Mouse (Mus musculus) forebrain, embryonic 13.5 days (tissue): Measurements from ENCODE around the gene Hcrtr1. TPM values are rescaled to one million over a fixed set of nuclear protein-coding genes. Genes with fewer than 3 reads are reported as not detected.

Experiments used
- ATAC-seq: fragments of 200-750 bp; cut with Nextera tagmentation; 2 replicates; pipeline ENCODE4 v1.8.0; 2017
- H3K27ac ChIP-seq: fragments of 300-500 bp; sonication (generic); 2 replicates; pipeline ENCODE4 v1.5.1; 2015; ENCODE audit warnings: inconsistent platforms, mild to moderate bottlenecking, moderate library complexity
- H3K27me3 ChIP-seq: fragments of 300-500 bp; sonication (generic); 2 replicates; pipeline ENCODE4 v1.6.1; 2015; ENCODE audit warnings: mild to moderate bottlenecking, inconsistent platforms
- H3K36me3 ChIP-seq: fragments of 300-500 bp; sonication (generic); 2 replicates; pipeline ENCODE4 v1.6.1; 2015; ENCODE audit warnings: mild to moderate bottlenecking, inconsistent platforms; ENCODE audit not compliant: poor library complexity, severe bottlenecking
- H3K4me1 ChIP-seq: fragments of 300-500 bp; sonication (generic); 2 replicates; pipeline ENCODE4 v1.6.1; 2015; ENCODE audit warnings: inconsistent platforms
- H3K4me2 ChIP-seq: fragments of 300-500 bp; sonication (generic); 2 replicates; pipeline ENCODE4 v1.6.1; 2015; ENCODE audit warnings: inconsistent platforms, mild to moderate bottlenecking, moderate library complexity
- H3K4me3 ChIP-seq: fragments of 300-500 bp; sonication (generic); 2 replicates; pipeline ENCODE4 v1.5.1; 2015; ENCODE audit warnings: mild to moderate bottlenecking, inconsistent platforms
- H3K9ac ChIP-seq: fragments of 300-500 bp; sonication (generic); 2 replicates; pipeline ENCODE4 v1.6.1; 2015; ENCODE audit warnings: mild to moderate bottlenecking, inconsistent platforms
- H3K9me3 ChIP-seq: fragments of 300-500 bp; sonication (generic); replicated peaks from 2 replicates; pipeline ENCODE4 v1.6.1; 2016; ENCODE audit warnings: inconsistent platforms
- WGBS: fragments of 180-500 bp; shearing (Covaris S2); methylation state at CpG from one replicate; pipeline ENCODE4 v1.1.7; 2015; 5-methylcytosine and 5-hydroxymethylcytosine counted together
- polyA plus RNA-seq: library from polyadenylated mRNA; unstranded; fragments of >200 nt; fragmentation: Nextera tagmentation; extraction: Ambion mirVana; gene quantifications from 2 replicates; pipeline ENCODE4 v1.2.1, GENCODE M21; 2015

Gene Hcrtr1
- polyA plus RNA-seq, 1 experiment from 2014 or later: not detected

DNA sequence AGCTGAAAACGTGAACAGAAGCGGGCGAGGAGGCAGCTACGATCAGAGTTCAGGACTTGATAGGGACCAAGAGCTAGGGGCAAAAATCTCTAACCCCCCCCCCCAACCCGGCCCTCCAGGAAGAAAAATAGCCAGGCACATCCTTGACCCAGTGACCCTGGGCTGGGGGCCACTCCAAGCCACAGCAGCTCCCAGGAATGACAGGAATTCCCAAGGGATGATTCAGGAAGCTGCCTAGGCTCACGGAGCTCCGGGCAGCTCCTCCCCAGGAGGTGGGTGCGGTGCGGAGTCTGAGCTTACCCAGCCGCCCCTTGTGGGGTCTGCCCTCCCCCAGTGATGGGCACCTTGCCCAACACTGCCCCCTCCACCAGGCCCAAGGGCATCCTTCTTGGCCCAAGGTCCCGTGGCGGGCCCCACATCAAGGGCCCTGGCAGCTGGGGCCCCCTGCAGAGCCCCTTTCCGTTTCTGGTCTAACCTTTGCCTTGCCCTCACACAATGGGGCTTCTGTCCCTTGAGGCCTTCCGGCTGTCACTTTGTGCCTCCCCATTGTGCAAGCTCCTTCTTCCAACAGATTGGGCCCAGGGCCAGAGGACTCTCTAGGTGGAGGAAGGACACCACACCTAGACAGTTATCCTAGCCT is 36.0 kb upstream of the Hcrtr1 start, which contains the start of gene Tinagl1:
Tinagl1 (minus strand) TSS at position 51 of the 640 bp plus-strand sequence.
- Histone ChIP-seq H3K9me3 (no peaks in the 10 kb centered on the region), H3K27ac (no peak within 1 kb of the TSS), H3K9ac (0 out of 2 replicates have a peak within 1 kb of the TSS, but pooled peaks have one; percentile 43), H3K27me3 (peaks cover 47% of the 10 kb centered on the region), H3K4me2 (peak within 1 kb of the TSS; percentile 36), H3K36me3 (no peaks in the 10 kb centered on the region), H3K4me3 (no peak within 1 kb of the TSS), H3K4me1 (peaks cover 16% of the 10 kb centered on the region)
- 1% methylated on average over 14 of the region's 14 CpGs for WGBS
- ATAC-seq: no peak

DNA sequence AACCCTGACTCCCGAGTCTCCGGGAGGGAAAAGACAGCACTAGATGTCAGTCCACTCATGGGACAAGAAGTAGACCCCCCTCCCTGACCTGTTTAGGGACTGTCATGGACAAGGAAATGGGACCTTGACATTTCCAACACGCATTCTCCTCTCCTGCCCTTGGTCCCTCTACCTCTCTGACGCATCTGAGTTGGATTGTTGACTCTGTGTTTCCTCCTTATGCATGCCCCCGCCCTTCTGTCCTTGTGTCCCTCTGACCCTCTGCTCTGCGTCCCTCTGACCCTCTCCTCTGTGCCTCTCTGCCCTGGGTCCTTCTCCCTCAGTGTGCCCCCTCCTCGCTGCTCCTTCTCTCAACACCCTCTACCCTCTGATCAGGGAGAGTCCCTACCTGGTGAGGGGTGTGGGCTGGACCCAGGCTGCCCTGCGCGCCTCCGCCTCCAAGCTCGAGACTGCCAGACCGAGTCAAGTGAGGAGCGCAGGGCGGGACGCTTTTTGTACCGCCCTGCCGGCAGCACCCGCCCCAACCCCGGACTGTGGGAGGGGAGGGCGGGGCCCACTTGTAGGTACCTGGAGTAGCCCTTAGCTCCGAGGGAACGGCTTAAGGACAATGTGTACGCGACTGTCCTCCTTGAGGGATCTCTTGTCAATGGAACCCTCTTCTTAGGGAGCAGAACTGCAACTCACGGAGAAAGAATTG is 35.3 kb upstream of the Hcrtr1 start:
- peaks cover 43% of the 10 kb centered on the region for H3K27me3 ChIP-seq
- no peak overlapping the region for H3K27ac ChIP-seq
- no peaks in the 10 kb centered on the region for H3K36me3 ChIP-seq
- no peaks in the 10 kb centered on the region for H3K9me3 ChIP-seq
- peaks cover 16% of the 10 kb centered on the region for H3K4me1 ChIP-seq
- H3K4me3 ChIP-seq: no peak overlapping the region
- WGBS: 5% methylated on average over 25 of the region's 25 CpGs
- H3K4me2 ChIP-seq: peak overlapping the region; percentile 36
- no peak overlapping the region for H3K9ac ChIP-seq
- ATAC-seq: no peak

DNA sequence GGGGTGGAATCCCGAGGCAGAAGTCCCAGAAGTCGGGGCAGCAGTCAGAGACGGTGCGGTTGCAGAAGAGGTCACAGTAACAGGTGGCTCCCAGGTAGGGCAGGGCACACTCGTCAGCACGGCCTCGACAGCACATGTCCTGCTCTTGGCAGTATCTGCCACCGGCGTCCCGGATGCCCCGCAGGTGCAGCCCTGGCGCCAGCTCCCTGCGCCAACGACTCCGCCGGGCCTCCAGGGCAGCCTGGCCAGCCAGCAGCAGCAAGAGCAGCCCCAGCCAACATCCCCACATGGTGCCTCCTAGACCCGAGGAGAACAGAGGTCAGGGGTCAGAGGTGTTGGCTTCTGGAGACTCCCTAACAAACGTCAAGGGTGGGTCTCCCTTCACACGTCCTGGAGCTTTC is 34.8 kb upstream of the Hcrtr1 start:
- Histone ChIP-seq H3K27ac (no peak overlapping the region), H3K9ac (no peak overlapping the region), H3K4me1 (peaks cover 16% of the 10 kb centered on the region), H3K27me3 (peaks cover 43% of the 10 kb centered on the region), H3K4me2 (no peak overlapping the region), H3K36me3 (no peaks in the 10 kb centered on the region), H3K9me3 (no peaks in the 10 kb centered on the region), H3K4me3 (no peak overlapping the region)
- no peak for ATAC-seq
- 43% methylated on average over 19 of the region's 19 CpGs for WGBS

DNA sequence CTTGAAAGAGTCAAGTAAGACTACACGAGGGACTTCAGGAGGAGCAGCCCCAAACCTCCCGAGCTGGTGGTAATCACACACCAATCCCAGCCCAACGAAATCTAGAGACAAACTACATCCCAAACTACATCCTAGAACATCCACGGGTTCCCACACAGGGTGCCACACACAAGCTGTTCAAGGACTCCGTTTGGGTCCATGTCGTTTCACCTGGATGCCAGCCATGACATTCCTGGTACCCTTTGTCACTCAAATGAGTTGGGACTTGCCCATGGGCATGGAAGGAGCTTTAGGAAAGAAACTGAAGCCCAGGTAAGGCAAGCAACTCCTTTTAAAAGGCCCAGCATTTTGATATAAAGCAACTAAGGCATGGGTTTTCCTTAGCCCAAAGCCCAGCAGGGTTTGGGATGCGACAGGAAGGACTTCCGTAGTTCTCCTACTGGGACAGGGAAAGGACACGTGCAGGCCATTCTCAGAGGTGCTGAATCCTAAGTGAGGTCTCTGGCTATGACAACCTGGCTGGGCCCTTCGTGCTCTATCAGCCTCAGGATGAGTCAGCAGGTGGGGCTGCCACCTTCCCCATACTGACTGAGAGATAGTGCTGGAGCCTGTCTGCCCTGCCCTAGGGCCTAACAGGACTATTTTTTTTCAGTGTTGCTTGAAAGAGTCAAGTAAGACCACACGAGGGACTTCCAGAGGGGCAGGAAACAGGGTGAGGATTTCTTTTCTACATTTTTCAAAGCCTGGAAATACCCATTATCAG is 34.1 kb upstream of the Hcrtr1 start:
- Histone ChIP-seq H3K9ac (no peak overlapping the region), H3K4me2 (no peak overlapping the region), H3K9me3 (no peaks in the 10 kb centered on the region), H3K4me1 (peaks cover 21% of the 10 kb centered on the region), H3K36me3 (no peaks in the 10 kb centered on the region), H3K27me3 (peaks cover 43% of the 10 kb centered on the region), H3K4me3 (no peak overlapping the region), H3K27ac (no peak overlapping the region)
- ATAC-seq: no peak
- WGBS: 70% methylated on average over 11 of the region's 11 CpGs

DNA sequence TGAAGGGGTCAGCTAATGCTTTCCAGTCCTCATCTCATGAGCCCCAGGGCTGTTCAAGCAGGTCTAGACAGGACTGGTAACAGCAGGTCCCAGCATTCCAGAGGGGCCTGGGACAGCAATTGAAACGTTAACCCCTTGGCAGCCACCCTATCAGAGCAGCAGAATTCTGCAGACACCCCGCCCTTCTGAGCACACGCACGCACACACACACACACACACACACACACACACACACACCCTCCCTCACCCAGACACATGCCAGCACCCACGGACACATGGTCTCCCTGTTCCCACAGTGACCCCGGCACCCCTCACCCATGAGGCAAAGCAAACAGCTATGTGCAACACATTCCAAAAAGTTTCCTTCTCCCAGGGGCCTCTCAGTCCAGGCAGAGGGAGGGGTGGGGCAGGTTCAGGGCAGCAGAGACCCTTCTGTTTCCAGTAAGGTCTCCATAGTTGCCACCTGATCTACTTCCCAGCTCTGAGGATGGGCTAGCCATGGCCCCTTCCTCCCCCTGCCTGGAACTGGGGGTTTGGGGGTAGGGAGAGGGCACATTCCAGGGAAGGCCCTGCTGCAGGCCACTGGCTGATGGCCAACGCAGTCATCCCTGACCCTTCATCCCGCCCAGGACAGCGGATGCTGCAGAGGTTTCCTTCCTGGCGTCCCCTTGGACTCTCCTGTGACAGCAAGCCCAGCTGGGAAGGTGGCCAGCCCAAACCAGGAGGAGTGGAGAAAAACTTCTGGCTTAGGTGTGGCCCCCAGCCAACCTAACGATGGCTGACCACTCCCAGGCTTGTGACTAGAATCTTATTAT is 33.0 kb upstream of the Hcrtr1 start:
- Histone ChIP-seq H3K27me3 (peaks cover 46% of the 10 kb centered on the region), H3K9ac (no peak overlapping the region), H3K27ac (no peak overlapping the region), H3K4me3 (no peak overlapping the region), H3K9me3 (no peaks in the 10 kb centered on the region), H3K4me2 (no peak overlapping the region), H3K4me1 (peaks cover 28% of the 10 kb centered on the region), H3K36me3 (no peaks in the 10 kb centered on the region)
- ATAC-seq: no peak
- WGBS: 73% methylated on average over 11 of the region's 11 CpGs

GRCm38 (mm10) chr4:130170362-130170761 is 31.2 kb upstream of the Hcrtr1 start:
- Histone ChIP-seq H3K36me3 (no peaks in the 10 kb centered on the region), H3K4me3 (no peak overlapping the region), H3K27ac (no peak overlapping the region), H3K4me1 (peaks cover 23% of the 10 kb centered on the region), H3K27me3 (peaks cover 45% of the 10 kb centered on the region), H3K9ac (no peak overlapping the region), H3K9me3 (no peaks in the 10 kb centered on the region), H3K4me2 (no peak overlapping the region)
- no peak for ATAC-seq
- WGBS: 87% methylated on average over 4 of the region's 4 CpGs

DNA sequence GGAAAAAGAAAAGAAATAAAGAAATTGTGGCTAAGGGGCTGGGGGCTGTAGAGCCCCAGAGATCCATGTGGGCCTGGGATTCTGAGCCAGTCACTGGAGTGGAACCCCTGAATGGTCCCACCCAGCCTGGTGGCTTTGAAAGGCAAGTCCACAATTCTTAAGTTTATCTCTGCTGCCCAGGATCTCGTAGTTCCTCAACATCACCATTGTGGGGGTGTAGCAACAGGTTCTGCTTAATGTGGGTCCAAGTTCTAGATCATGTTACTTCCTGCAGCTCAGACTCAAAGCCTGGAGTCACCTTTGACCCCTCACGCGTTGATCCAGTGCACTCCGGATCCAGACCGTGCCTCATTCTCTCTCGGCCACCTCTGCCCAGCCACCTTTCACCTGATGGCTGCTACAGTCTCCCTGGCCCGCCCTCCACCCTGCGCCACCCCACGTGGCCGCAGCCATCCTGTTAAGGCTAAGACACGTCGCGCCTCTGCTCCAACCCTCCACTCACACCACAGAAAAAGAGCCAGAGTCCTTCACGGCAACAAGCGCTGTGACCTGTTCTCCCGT is 30.3 kb upstream of the Hcrtr1 start:
- Histone ChIP-seq H3K4me1 (peaks cover 14% of the 10 kb centered on the region), H3K9ac (no peak overlapping the region), H3K4me3 (no peak overlapping the region), H3K36me3 (no peaks in the 10 kb centered on the region), H3K27ac (no peak overlapping the region), H3K27me3 (peaks cover 43% of the 10 kb centered on the region), H3K9me3 (no peaks in the 10 kb centered on the region), H3K4me2 (no peak overlapping the region)
- no peak for ATAC-seq
- 85% methylated on average over 16 of the region's 16 CpGs for WGBS

DNA sequence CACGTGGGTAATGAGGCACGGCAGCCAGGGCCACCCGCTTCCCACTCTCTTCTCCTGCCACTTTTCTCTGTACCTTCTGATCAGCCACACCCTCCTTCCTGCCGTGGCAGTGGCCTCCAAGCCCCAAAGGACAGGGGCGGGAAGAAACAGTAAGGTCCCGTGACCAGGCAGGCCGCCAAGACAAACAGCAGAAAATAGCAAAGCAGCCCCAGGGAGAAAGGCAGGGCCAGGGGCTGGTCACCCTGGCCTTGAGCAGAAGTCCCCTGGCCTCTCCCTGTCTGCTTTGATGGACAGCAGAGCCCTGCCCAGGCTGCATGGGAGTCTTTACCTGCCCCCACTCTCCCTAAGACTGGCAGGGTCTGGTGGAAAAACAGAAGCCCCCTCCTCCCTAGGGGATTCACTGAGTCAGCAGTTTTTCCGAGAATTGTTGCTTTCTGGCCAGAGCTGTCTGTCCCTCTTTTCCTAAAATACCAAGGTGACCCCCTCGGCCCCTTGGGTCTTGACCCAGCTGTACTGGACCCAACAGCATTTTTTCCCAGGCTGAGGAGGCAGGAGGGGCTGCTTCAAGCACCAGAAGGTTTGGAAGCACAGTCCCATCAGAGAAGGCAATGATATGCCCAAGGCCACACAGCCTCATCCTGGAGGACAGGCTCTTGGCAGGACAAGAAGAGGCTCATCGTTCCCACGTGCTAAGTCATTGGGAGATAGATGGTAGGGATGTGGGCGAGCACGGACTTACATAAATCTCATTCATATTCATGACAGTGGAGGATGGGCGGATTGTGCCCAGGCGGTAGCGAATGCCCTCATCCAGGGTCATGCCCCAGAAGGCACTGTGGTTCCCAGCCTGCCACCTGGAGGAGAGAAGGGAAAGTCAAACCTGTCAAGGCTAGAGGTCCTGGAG is 29.4 kb upstream of the Hcrtr1 start:
- no peak overlapping the region for H3K4me3 ChIP-seq
- H3K36me3 ChIP-seq: no peaks in the 10 kb centered on the region
- no peak overlapping the region for H3K4me2 ChIP-seq
- H3K4me1 ChIP-seq: peaks cover 15% of the 10 kb centered on the region
- H3K9ac ChIP-seq: no peak overlapping the region
- no peak for ATAC-seq
- H3K9me3 ChIP-seq: no peaks in the 10 kb centered on the region
- H3K27me3 ChIP-seq: peaks cover 43% of the 10 kb centered on the region
- no peak overlapping the region for H3K27ac ChIP-seq
- WGBS: 45% methylated on average over 16 of the region's 16 CpGs

DNA sequence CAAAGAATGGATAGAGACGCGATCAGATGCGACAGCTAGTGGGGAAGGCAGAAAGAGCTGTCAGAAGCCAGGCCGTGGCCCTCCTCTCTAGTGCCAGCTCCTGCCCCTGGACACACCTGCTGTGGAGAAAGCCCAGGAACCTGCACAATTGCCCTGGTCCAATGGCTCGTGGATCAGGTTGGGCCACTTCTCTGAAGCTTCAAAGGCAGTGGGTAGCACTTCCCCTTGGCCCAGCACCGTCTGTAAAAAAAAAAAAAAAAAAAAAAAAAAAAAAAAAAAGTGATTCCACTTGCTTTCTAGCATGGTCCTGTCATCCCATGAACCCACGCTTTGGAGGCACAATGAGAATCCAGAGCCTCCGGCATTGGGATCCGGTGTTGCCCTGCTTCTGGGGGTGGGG is 28.7 kb upstream of the Hcrtr1 start:
- H3K4me3 ChIP-seq: no peak overlapping the region
- WGBS: 50% methylated on average over 9 of the region's 9 CpGs
- H3K9ac ChIP-seq: no peak overlapping the region
- no peak overlapping the region for H3K27ac ChIP-seq
- H3K4me2 ChIP-seq: peak overlapping the region; percentile 39
- ATAC-seq: no peak
- H3K36me3 ChIP-seq: no peaks in the 10 kb centered on the region
- peaks cover 45% of the 10 kb centered on the region for H3K27me3 ChIP-seq
- peaks cover 22% of the 10 kb centered on the region for H3K4me1 ChIP-seq
- no peaks in the 10 kb centered on the region for H3K9me3 ChIP-seq

GRCm38 (mm10) chr4:130167321-130167720 is 28.2 kb upstream of the Hcrtr1 start:
- no peaks in the 10 kb centered on the region for H3K36me3 ChIP-seq
- ATAC-seq: no peak
- H3K9me3 ChIP-seq: no peaks in the 10 kb centered on the region
- no peak overlapping the region for H3K9ac ChIP-seq
- no peak overlapping the region for H3K27ac ChIP-seq
- peaks cover 24% of the 10 kb centered on the region for H3K4me1 ChIP-seq
- H3K27me3 ChIP-seq: peaks cover 45% of the 10 kb centered on the region
- 53% methylated on average over 22 of the region's 22 CpGs for WGBS
- H3K4me2 ChIP-seq: peak overlapping the region; percentile 39
- no peak overlapping the region; the same call in 1 of the 2 replicates for H3K4me3 ChIP-seq

GRCm38 (mm10) chr4:130166592-130166991 is 27.4 kb upstream of the Hcrtr1 start:
- Histone ChIP-seq H3K9ac (no peak overlapping the region), H3K4me2 (no peak overlapping the region), H3K36me3 (no peaks in the 10 kb centered on the region), H3K4me1 (peaks cover 24% of the 10 kb centered on the region), H3K4me3 (no peak overlapping the region), H3K9me3 (no peaks in the 10 kb centered on the region), H3K27me3 (peaks cover 49% of the 10 kb centered on the region), H3K27ac (no peak overlapping the region)
- no peak for ATAC-seq
- 83% methylated on average over 8 of the region's 8 CpGs for WGBS
